Mouse (Mus musculus) spleen, embryonic (tissue): ENCODE data around the gene Gfm2.
"Not testable (repeated sequence)": the region's sequence is repeated elsewhere in the genome, so short reads cannot be mapped to it uniquely, and the experiment has no call there.

Experiments
- CTCF ChIA-PET: fragments of 350-600 bp; sonication (Branson Sonifier 250); formaldehyde crosslinking; loops from one replicate; lab custom pipeline; 2022; lab: Charles Lee

The Gfm2 gene

GRCm38 (mm10) chr13:97137466-97138400 is at the start of gene Gfm2, which contains the start of gene Nsa2:
Gene Gfm2, plus strand, starts transcription at chr13:97137937.
Gene Nsa2, minus strand, starts transcription at chr13:97137937.
- CTCF ChIA-PET = interaction anchor here (1.1 to 1.4 kb wide), 2 partner anchors 9 to 102 kb away, joined by 3 read pairs; partner anchors contain the start of gene Enc1

DNA sequence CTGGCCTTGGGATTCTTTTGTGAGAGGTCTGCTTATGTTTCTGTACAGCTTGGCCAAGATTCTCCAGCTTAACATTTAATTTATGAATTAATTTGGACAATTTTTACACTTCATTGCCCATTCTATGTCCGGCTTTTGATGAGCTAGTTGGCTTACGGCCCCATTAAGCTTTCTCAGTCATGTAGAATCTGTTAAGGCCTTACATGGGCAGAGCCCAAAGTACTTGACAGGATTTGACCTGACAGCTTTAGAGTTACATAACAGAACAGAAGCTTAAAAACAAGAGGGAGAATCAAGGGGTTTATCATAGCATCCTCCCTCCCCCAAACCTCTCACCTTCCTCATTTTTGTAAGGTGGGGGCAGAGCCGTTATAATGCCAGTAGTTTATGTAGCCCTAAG is 49.6 kb upstream of the Gfm2 start:
- CTCF ChIA-PET = no interaction called here

DNA sequence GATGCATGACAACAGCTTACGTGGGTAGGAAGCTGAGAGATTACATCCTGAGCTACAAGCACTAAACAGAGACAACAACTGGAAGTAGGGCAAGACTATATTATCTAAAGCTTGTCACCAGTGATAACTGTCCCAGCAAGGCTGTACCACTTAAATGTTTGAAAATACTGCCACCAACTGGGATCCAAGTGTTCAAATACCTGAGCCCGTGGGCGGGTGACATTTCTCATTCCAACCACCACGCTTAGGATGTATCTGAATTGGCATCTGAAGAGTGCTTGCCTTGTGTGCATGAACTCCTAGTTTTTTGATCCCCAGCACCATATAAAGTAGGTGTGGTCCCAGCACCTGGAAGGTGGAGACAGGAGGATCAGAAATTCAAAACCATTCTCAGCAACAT is 42.0 kb upstream of the Gfm2 start:
- CTCF ChIA-PET = no interaction called here

GRCm38 (mm10) chr13:97099187-97099852 is 38.4 kb upstream of the Gfm2 start, which contains the start of gene Gm6169:
Gene Gm6169, minus strand, starts transcription at chr13:97099237.
- CTCF ChIA-PET = interaction anchor here (0.6 kb wide), 2 partner anchors 1068 to 1200 kb away, joined by 3 to 4 read pairs; no protein-coding TSS in a partner anchor

- CTCF ChIA-PET = no interaction called here
Observed at GRCm38 (mm10) chr13:97104996-97105395, 32.7 kb upstream of the Gfm2 start.

DNA sequence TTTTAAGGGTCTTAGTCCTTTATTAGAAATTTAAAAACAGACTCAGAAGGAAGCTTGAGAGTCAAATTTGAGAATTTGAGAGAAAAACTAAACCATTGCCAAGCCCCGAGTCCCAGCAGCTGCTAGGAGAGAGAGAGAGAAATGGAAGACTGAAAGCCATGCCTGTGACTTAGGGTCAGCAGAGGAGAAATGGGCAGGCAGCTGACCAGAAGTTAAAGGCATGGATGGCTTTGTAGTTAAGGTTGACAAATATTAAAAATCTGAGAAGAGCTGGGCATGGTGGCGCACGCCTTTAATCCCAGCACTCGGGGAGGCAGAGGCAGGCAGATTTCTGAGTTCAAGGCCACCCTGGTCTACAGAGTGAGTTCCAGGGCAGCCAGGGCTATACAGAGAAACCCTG is 30.0 kb upstream of the Gfm2 start:
- CTCF ChIA-PET = not testable (repeated sequence)

GRCm38 (mm10) chr13:97109046-97109445 is 28.7 kb upstream of the Gfm2 start:
- CTCF ChIA-PET = no interaction called here

DNA sequence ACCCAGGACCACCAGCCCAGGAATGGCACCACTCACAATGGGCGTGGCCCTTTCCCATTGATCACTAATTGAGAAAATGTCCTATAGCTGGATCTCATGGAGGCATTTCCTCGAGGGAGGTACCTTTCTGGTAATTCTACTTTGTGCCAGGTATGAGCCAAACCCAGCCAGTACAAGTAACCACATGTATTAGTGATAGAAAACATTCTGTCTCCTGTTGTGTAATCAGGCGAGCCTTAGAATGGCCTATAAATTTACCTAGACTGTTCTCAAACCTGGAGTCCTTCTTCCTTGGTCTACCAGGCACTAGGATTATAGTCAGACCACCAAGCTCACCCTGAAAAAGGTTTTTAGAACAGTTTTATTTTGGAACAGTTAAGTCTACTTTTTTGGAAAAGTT is 16.4 kb upstream of the Gfm2 start:
- CTCF ChIA-PET = no interaction called here

GRCm38 (mm10) chr13:97129654-97130053 is 8.1 kb upstream of the Gfm2 start:
- CTCF ChIA-PET = not testable (repeated sequence)

- CTCF ChIA-PET = not testable (repeated sequence)
Observed at GRCm38 (mm10) chr13:97130413-97130812, 7.3 kb upstream of the Gfm2 start.

- CTCF ChIA-PET = interaction anchor here (1.1 kb wide), 1 partner anchor 8 kb away, joined by 3 read pairs; no protein-coding TSS in a partner anchor
Observed at GRCm38 (mm10) chr13:97138404-97138931, 731 bp downstream of the Gfm2 start.

DNA sequence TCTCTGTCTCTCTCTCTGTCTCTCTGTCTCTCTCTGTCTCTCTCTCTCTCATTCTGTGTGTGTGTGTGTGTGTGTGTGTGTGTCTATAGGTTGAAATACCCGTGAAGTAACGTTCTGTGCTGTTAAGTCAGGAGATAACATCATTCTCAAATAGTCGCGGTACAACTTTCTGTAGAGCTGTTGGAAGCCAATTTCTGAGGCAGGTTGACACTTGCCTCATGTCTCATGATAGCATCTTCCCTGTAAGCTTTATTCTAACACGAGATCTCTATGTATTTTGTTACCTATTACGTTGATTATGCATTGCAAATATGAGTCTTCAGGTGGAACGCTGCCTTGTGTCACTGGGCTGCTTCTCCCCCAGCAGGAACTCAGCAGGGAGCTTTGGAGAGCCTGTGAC is 4.6 kb downstream of the Gfm2 start:
- CTCF ChIA-PET = no interaction called here

DNA sequence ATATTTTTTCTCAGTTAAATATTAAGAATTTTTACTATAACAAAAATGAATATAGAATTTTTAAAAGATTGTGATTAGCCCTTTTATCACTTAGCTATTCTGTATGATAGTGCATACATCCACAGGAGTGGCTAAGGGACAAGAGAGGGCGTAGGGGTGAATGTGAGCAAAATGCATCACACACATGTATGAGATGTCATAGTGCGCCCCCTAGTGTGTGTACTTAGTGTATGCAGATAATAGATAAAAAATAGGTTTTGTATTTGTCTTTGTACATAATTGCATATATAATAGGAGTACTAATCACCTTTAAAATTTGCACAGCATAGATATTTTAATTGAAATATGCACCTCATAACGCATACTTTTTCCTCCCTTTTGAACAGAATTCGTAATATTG is 8.1 kb downstream of the Gfm2 start:
- CTCF ChIA-PET = interaction anchor here (0.6 to 0.8 kb wide), 2 partner anchors 8 to 35 kb away, joined by 3 read pairs; partner anchors contain the start of genes Gfm2 and Nsa2

- CTCF ChIA-PET = no interaction called here
Observed at GRCm38 (mm10) chr13:97175520-97176264, 38.0 kb downstream of the Gfm2 start.

- CTCF ChIA-PET = interaction anchor here (0.6 kb wide), 1 partner anchor 32 kb away, joined by 3 read pairs; no protein-coding TSS in a partner anchor
Observed at GRCm38 (mm10) chr13:97176731-97177130, 39.0 kb downstream of the Gfm2 start.

DNA sequence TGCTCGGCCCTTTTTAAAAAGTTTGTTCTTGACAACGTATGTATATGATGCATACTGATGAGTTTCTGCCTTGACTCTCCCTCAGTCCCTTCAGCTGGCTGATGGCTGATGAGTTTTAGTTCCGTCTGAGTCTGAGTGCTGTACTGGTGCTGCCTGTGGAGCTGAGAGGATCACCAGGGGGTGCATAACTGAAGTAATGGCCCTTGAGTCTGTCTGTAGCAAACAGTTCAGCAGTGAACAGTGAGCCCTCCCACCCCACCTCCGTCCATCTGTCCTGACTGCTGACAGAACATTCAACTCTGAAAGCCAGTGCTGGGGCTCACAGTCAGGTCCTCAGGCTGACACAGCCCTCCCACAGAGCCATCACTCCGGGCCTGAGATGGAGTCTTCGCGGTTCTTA is 41.2 kb downstream of the Gfm2 start:
- CTCF ChIA-PET = no interaction called here

- CTCF ChIA-PET = interaction anchor here (0.6 kb wide), 1 partner anchor 11 kb away, joined by 3 read pairs; no protein-coding TSS in a partner anchor
Observed at GRCm38 (mm10) chr13:97180113-97180828, 42.5 kb downstream of the Gfm2 start.

GRCm38 (mm10) chr13:97182821-97183220 is 45.1 kb downstream of the Gfm2 start:
- CTCF ChIA-PET = interaction anchor here (0.6 kb wide), 1 partner anchor 712 kb away, joined by 4 read pairs; no protein-coding TSS in a partner anchor

GRCm38 (mm10) chr13:97184168-97184567 is 46.4 kb downstream of the Gfm2 start:
- CTCF ChIA-PET = no interaction called here

GRCm38 (mm10) chr13:97184656-97185055 is 46.9 kb downstream of the Gfm2 start:
- CTCF ChIA-PET = interaction anchor here (0.6 kb wide), 1 partner anchor 21 kb away, joined by 5 read pairs; no protein-coding TSS in a partner anchor
